Mouse (Mus musculus) heart, embryonic 14.5 days (tissue): Measurements from ENCODE around the gene Abcb1a. TPM values are rescaled to one million over a fixed set of nuclear protein-coding genes. Genes with fewer than 3 reads are reported as not detected.

Source experiments
- ATAC-seq: fragments of 200-750 bp; cut with Nextera tagmentation; 2 replicates; pipeline ENCODE4 v1.8.0; 2017; ENCODE audit warnings: low read depth, moderate TSS enrichment; ENCODE audit not compliant: insufficient number of reproducible peaks, insufficient read depth, low FRiP score
- H3K27ac ChIP-seq, 2 experiments: fragments of 200-500 bp in 1 of 2; fragments of 300-500 bp in 1 of 2; sonication (generic) in 1 of 2; replicated peaks in 1 of 2; 2 replicates each; pipeline ENCODE4 v1.5.1; 2012 to 2014; ENCODE audit warnings: low read depth in 2 of 2, low read length in 2 of 2, control low read depth in 1 of 2, mild to moderate bottlenecking in 1 of 2, mixed read lengths in 1 of 2; ENCODE audit not compliant: control insufficient read depth in 1 of 2, insufficient read depth in 1 of 2
- H3K27me3 ChIP-seq: fragments of 300-500 bp; sonication (generic); 2 replicates; pipeline ENCODE4 v1.6.1; 2014; ENCODE audit warnings: mild to moderate bottlenecking, low read length, control low read depth; ENCODE audit not compliant: control insufficient read depth, insufficient read depth
- H3K36me3 ChIP-seq: fragments of 300-500 bp; sonication (generic); 2 replicates; pipeline ENCODE4 v1.6.1; 2014; ENCODE audit warnings: mild to moderate bottlenecking, control low read depth, low read length, mixed read lengths; ENCODE audit not compliant: control insufficient read depth, insufficient read depth
- H3K4me1 ChIP-seq, 2 experiments: fragments of 200-500 bp in 1 of 2; fragments of 300-500 bp in 1 of 2; sonication (generic) in 1 of 2; 2 replicates each; pipeline ENCODE4 v1.6.1; 2012 to 2014; ENCODE audit warnings: low read length in 2 of 2, control low read depth in 1 of 2, mixed read lengths in 1 of 2; ENCODE audit not compliant: control insufficient read depth in 2 of 2, insufficient read depth in 2 of 2
- H3K4me2 ChIP-seq: fragments of 300-500 bp; sonication (generic); 2 replicates; pipeline ENCODE4 v1.6.1; 2014; ENCODE audit warnings: mild to moderate bottlenecking, low read length
- H3K4me3 ChIP-seq, 2 experiments: fragments of 200-500 bp in 1 of 2; fragments of 300-500 bp in 1 of 2; sonication (generic) in 1 of 2; 2 replicates each; pipeline ENCODE4 v1.5.1; 2012 to 2014; ENCODE audit warnings: low read length in 2 of 2, mild to moderate bottlenecking in 2 of 2, control low read depth in 1 of 2, low read depth in 1 of 2, moderate library complexity in 1 of 2; ENCODE audit not compliant: control insufficient read depth in 1 of 2, insufficient read depth in 1 of 2
- H3K9ac ChIP-seq: fragments of 300-500 bp; sonication (generic); 2 replicates; pipeline ENCODE4 v1.6.1; 2014; ENCODE audit warnings: mild to moderate bottlenecking, low read length
- H3K9me3 ChIP-seq: fragments of 300-500 bp; sonication (generic); 2 replicates; pipeline ENCODE4 v1.6.1; 2016; ENCODE audit warnings: low read length, control low read depth; ENCODE audit not compliant: control insufficient read depth
- WGBS: fragments of 180-500 bp; shearing (Covaris S2); extraction: QIAGEN DNeasy Blood & Tissue Kit; methylation state at CpG from one replicate; pipeline ENCODE4 v1.1.7; 2014; 5-methylcytosine and 5-hydroxymethylcytosine counted together
- polyA plus RNA-seq: library from polyadenylated mRNA; unstranded; fragments of >200 nt; fragmentation: Nextera tagmentation; extraction: Ambion mirVana; gene quantifications from 2 replicates; pipeline ENCODE4 v1.2.1, GENCODE M21; 2014

The Abcb1a gene
- polyA plus RNA-seq, 1 experiment from 2014 or later = 0.41 TPM

DNA sequence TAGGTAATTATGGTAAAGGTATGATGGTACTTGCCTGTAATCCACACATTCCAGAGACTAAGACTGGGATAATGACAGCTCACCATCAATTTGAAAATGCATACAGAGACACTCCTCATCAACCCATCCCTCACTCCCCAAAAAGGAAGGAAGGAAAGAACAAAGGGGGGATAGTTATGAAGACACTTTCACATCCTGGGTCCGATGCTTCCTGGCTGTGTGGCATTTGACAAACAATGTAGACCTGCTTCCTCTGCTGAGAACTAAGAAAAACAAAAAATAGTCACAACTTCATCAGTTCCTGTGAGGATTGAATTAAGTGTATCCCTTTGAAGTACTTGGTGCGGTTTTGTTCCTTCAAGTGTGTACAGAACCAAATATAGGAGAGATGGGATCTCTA, 7.8 kb upstream of the Abcb1a start:
- Histone ChIP-seq H3K27ac (no peak overlapping the region), H3K36me3 (no peaks in the 10 kb centered on the region)
- WGBS = 75% methylated on average over 2 of the region's 2 CpGs

DNA sequence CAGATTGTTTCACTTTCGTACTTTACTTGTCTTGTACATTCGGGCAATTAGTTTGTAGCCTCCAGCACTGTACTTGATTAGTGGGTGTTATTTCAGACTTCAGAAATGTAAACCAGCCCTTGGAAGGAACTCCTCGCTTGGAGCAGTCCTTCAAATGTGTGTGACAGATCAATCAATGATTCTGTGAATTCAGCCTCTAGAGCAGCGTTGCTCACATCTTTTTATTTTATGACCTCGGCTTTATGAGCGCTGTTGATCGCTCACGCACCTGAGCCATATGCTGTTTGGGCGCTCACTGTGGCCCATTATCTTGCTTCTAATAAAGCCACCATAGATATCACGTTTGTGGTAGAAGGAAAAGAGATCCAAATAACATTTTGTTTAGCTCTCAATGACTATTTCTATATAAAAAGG, 868 bp downstream of the Abcb1a start:
- Histone ChIP-seq H3K36me3 (no peaks in the 10 kb centered on the region), H3K27me3 (no peaks in the 10 kb centered on the region), H3K4me2 (peak overlapping the region; percentile 96), H3K4me3 (peak overlapping the region; percentile 38 to 50; a peak in 3 of 4 replicates), H3K9ac (no peak overlapping the region), H3K4me1 (peaks cover 0 to 4% of the 10 kb centered on the region in 2 experiments; a peak in 1 of 4 replicates), H3K27ac (no peak overlapping the region), H3K9me3 (no peaks in the 10 kb centered on the region)
- no peak for ATAC-seq
- WGBS = 84% methylated on average over 10 of the region's 10 CpGs

More for the DNA sequence above, 7.8 kb upstream of the Abcb1a start:
- H3K4me3 ChIP-seq = no peak overlapping the region
- H3K9ac ChIP-seq = no peak overlapping the region
- ATAC-seq = no peak
- no peak overlapping the region for H3K4me2 ChIP-seq
- H3K4me1 ChIP-seq = no peaks in the 10 kb centered on the region
- H3K9me3 ChIP-seq = no peaks in the 10 kb centered on the region
- H3K27me3 ChIP-seq = no peaks in the 10 kb centered on the region

DNA sequence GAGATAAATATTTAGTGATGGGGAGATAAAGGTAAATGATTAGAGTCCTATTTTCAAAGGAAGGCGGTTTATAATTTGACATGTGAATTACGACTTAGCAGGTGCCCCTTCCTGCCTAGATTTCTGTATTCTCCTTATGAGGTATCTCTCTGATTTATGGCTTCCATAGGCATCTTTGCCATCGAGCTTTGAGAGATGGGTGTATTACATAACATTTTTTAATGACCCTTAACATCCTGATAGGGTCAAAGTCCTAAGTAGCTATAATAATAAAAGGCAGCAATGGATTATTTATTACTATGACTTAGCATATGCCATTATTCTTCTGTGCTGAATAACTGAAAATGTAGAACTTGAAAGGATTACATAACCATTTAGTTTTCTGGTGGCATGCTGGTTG, 4.8 kb downstream of the Abcb1a start:
- Histone ChIP-seq H3K4me2 (no peak overlapping the region), H3K27me3 (no peaks in the 10 kb centered on the region), H3K36me3 (no peaks in the 10 kb centered on the region), H3K4me3 (no peak overlapping the region), H3K27ac (no peak overlapping the region), H3K9ac (no peak overlapping the region), H3K9me3 (no peaks in the 10 kb centered on the region), H3K4me1 (peaks cover 0 to 4% of the 10 kb centered on the region in 2 experiments; a peak in 1 of 4 replicates)
- ATAC-seq = no peak
- WGBS = 70% methylated on average over 3 of the region's 3 CpGs

DNA sequence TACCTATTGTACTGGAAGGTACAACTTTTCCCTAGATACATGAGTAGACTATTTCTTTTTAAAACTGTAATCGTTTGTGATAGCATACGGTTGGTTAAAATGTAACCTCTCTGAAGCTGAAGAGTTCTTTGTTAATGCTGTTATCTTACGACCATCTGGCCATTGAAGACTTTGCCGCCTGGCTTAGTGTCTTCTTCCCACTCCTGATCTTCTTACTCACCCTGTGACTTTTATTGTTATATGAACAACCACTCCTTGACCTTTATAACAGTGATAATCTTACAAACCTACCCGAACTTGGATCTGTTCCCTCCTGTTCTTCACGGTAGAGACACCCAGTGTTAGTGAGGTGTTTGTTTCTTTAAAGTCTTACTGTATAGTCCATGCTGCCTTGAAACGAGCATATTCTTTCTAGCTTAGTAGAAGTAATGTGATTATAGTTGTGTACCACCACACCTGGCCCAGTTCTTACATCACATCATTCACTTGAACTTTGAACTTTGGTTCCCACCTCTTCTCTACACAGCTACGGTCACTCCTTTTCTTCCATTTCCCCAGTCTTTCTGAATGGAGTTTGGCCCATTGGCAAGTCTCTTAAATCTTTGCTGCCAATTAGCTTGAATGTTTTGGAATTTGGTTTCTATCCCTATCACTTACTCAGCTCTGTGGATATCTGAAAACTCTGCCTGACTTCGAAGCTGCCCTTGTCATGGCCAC, 8.0 kb downstream of the Abcb1a start:
- H3K4me1 ChIP-seq = no peaks in the 10 kb centered on the region
- no peaks in the 10 kb centered on the region for H3K36me3 ChIP-seq
- 75% methylated on average over 9 of the region's 9 CpGs for WGBS
- ATAC-seq = no peak
- no peak overlapping the region for H3K4me2 ChIP-seq
- no peaks in the 10 kb centered on the region for H3K27me3 ChIP-seq
- H3K9ac ChIP-seq = no peak overlapping the region
- no peaks in the 10 kb centered on the region for H3K9me3 ChIP-seq
- H3K4me3 ChIP-seq = no peak overlapping the region
- H3K27ac ChIP-seq = no peak overlapping the region

DNA sequence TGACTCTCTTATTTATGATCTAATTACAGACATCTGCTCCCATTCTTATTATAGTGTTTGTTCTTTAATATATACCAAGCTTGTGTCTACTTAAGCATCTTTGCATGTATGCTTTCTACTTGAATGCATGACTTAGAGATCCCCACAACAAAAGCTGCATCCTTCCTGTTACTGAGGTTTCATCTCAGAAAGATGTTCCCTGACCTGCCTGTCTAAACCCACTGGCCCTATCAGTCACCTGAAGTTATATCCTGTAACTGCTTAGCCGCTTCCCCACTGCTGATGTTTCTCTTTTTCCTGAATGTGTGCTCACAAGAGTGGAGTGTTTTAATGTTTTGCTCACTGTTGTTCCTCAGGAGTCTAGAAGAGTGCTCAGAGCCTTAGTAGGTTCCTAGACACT, 9.7 kb downstream of the Abcb1a start:
- no peak for ATAC-seq
- no peak overlapping the region for H3K4me3 ChIP-seq
- H3K4me2 ChIP-seq = no peak overlapping the region
- H3K4me1 ChIP-seq = no peaks in the 10 kb centered on the region
- no peak overlapping the region for H3K27ac ChIP-seq
- no peaks in the 10 kb centered on the region for H3K36me3 ChIP-seq
- no peak overlapping the region for H3K9ac ChIP-seq
- no peaks in the 10 kb centered on the region for H3K27me3 ChIP-seq
- H3K9me3 ChIP-seq = no peaks in the 10 kb centered on the region
- WGBS = 85% methylated on average over 1 of the region's 1 CpGs

DNA sequence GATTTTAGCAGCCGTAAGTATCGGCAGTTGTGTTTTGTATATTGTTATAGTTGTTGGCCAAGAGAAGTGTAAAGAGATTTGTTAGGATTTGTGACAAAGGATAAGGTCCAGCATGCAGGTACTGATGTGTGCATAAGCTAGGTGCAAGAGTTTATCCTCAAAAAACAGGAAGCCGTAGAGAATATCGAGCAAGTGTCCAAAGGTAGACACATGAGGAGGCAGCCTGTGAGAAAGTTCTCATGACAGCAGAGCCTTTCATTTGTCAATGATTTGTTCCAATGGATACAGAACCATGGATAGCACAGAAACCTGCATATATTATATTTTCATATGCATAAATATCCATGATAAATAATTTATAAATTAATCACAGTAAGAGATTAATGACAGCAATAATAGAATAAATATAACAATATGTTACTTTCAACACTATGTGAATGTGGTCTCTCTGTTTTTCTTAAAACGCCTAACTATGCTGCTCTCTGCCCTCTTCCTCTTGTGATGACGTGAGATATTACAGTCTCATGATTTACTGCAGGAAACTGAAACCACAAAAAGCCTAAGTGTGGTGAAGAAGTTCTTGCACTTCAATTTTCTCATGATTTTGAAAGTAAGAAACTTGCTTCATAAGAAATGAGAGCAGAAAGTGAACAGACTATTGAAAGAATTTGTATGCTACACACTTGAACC, 15.5 kb downstream of the Abcb1a start:
- Histone ChIP-seq H3K4me3 (no peak overlapping the region), H3K4me2 (no peak overlapping the region), H3K9ac (no peak overlapping the region), H3K36me3 (no peaks in the 10 kb centered on the region), H3K27ac (no peak overlapping the region), H3K9me3 (no peaks in the 10 kb centered on the region), H3K4me1 (no peaks in the 10 kb centered on the region), H3K27me3 (no peaks in the 10 kb centered on the region)
- ATAC-seq = no peak
- WGBS = 81% methylated on average over 6 of the region's 6 CpGs

DNA sequence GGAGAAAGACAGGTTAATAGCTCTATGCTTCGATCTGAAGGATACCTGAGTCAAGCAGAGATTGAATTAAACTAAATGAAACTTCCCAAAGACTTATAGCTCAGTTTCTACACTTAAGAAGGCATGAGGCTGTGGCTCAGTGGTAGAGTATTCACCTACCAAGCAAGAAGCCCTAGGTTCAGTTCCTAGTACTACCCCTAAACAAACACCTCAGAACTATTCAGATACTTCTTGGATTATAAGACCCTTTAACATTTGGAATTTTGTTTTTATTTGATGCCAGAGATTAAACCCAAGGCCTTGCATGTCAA, 16.0 kb downstream of the Abcb1a start:
- no peak overlapping the region for H3K4me2 ChIP-seq
- no peaks in the 10 kb centered on the region for H3K9me3 ChIP-seq
- no peak overlapping the region for H3K9ac ChIP-seq
- no peak for ATAC-seq
- 73% methylated on average over 1 of the region's 1 CpGs for WGBS
- no peak overlapping the region for H3K4me3 ChIP-seq
- H3K27ac ChIP-seq = no peak overlapping the region
- no peaks in the 10 kb centered on the region for H3K36me3 ChIP-seq
- no peaks in the 10 kb centered on the region for H3K27me3 ChIP-seq
- no peaks in the 10 kb centered on the region for H3K4me1 ChIP-seq
